Mouse (Mus musculus) cerebellum, postnatal 4 days (tissue): ENCODE data around the gene C1qtnf1.
A peak's percentile ranks its signal among the peaks of the same experiment; 100 is the strongest.

ENCODE experiments used
- DNase-seq, 2 experiments: peaks; one replicate each; pipeline ENCODE4 v3.0.0; 2022; ENCODE audit warnings: low spot score in 2 of 2, mixed read lengths in 1 of 2

C1qtnf1 gene

GRCm38 (mm10) chr11:118427986-118428385 is at the start of gene C1qtnf1:
Gene C1qtnf1, plus strand, starts transcription at chr11:118428203.
- no peak for DNase-seq

GRCm38 (mm10) chr11:118378656-118379055 is 49.3 kb upstream of the C1qtnf1 start:
- no peak for DNase-seq

- DNase-seq = peak; percentile 77 to 90
These were observed 48.6 kb upstream of the C1qtnf1 start for GRCm38 (mm10) chr11:118379251-118380009.

- DNase-seq = peak in 1 of 2 experiments; percentile 18
These were observed 40.2 kb upstream of the C1qtnf1 start for GRCm38 (mm10) chr11:118387816-118388215.

- peak in 1 of 2 experiments; percentile 8 for DNase-seq
These were observed 34.0 kb upstream of the C1qtnf1 start for GRCm38 (mm10) chr11:118393991-118394390.

- peak in 1 of 2 experiments; percentile 15 for DNase-seq
These were observed 33.5 kb upstream of the C1qtnf1 start for GRCm38 (mm10) chr11:118394538-118394937.

- peak in 1 of 2 experiments; percentile 18 for DNase-seq
These were observed 30.0 kb upstream of the C1qtnf1 start for GRCm38 (mm10) chr11:118397806-118398530.

GRCm38 (mm10) chr11:118399891-118400565 is 28.0 kb upstream of the C1qtnf1 start:
- DNase-seq = peak in 1 of 2 experiments; percentile 12

GRCm38 (mm10) chr11:118400566-118400936 is 27.5 kb upstream of the C1qtnf1 start:
- peak in 1 of 2 experiments; percentile 17 for DNase-seq

GRCm38 (mm10) chr11:118401195-118401594 is 26.8 kb upstream of the C1qtnf1 start:
- DNase-seq = peak in 1 of 2 experiments; percentile 17

- peak in 1 of 2 experiments; percentile 23 for DNase-seq
These were observed 26.2 kb upstream of the C1qtnf1 start, which contains the start of gene Lgals3bp for GRCm38 (mm10) chr11:118401760-118402280. Gene Lgals3bp, minus strand, starts transcription at chr11:118402092.

GRCm38 (mm10) chr11:118403183-118403582 is 24.8 kb upstream of the C1qtnf1 start:
- DNase-seq = no peak

- DNase-seq = peak in 1 of 2 experiments; percentile 15
These were observed 23.8 kb upstream of the C1qtnf1 start for GRCm38 (mm10) chr11:118403951-118404899.

GRCm38 (mm10) chr11:118405311-118405710 is 22.7 kb upstream of the C1qtnf1 start:
- DNase-seq = peak in 1 of 2 experiments; percentile 7

GRCm38 (mm10) chr11:118406521-118406920 is 21.5 kb upstream of the C1qtnf1 start:
- peak in 1 of 2 experiments; percentile 11 for DNase-seq

- peak in 1 of 2 experiments; percentile 67 for DNase-seq
These were observed 20.6 kb upstream of the C1qtnf1 start for GRCm38 (mm10) chr11:118407318-118407910.

GRCm38 (mm10) chr11:118408051-118408740 is 19.8 kb upstream of the C1qtnf1 start:
- no peak for DNase-seq

- no peak for DNase-seq
These were observed 18.6 kb upstream of the C1qtnf1 start for GRCm38 (mm10) chr11:118409106-118410072.
